Mouse (Mus musculus) C2C12 (cell line): Measurements from ENCODE around the gene Ptprt. TPM values are rescaled to one million over a fixed set of nuclear protein-coding genes. Genes with fewer than 3 reads are reported as not detected.

Source experiments
- H3K27me3 ChIP-seq: one replicate; pipeline ENCODE4 v1.6.1; 2011; ENCODE audit not compliant: control insufficient read depth, insufficient read depth, insufficient read length
- H3K36me3 ChIP-seq: one replicate; pipeline ENCODE4 v1.6.1; 2011; ENCODE audit not compliant: control insufficient read depth, insufficient read depth
- H3K4me3 ChIP-seq: one replicate; pipeline ENCODE4 v1.5.1; 2011; ENCODE audit warnings: mild to moderate bottlenecking, control low read depth; ENCODE audit not compliant: poor library complexity, insufficient read depth, severe bottlenecking
- H3K79me2 ChIP-seq: one replicate; pipeline ENCODE4 v1.6.1; 2011; ENCODE audit not compliant: control insufficient read depth, insufficient read depth
- H3K79me3 ChIP-seq: one replicate; pipeline ENCODE4 v1.6.1; 2011; ENCODE audit warnings: low read depth, control low read depth
- H3ac ChIP-seq: one replicate; pipeline ENCODE3; 2011; ENCODE audit warnings: low read depth; ENCODE audit not compliant: control insufficient read depth, insufficient read length
- CEBPB ChIP-seq: IDR thresholded peaks from one replicate; pipeline ENCODE4 v1.6.1; 2011; ENCODE audit warnings: low read depth, mild to moderate bottlenecking, control low read depth, moderate library complexity
- CTCF ChIP-seq: IDR thresholded peaks from one replicate; pipeline ENCODE4 v1.5.1; 2011; ENCODE audit not compliant: control insufficient read depth, insufficient read depth, insufficient read length
- FOSL1 ChIP-seq: IDR thresholded peaks from one replicate; pipeline ENCODE4 v1.8.0; 2011; ENCODE audit warnings: mild to moderate bottlenecking, low read length; ENCODE audit not compliant: poor library complexity, insufficient read depth, severe bottlenecking
- MAX ChIP-seq: IDR thresholded peaks from one replicate; pipeline ENCODE4 v1.6.1; 2011; ENCODE audit warnings: mild to moderate bottlenecking, control low read depth
- MYOD1 ChIP-seq: IDR thresholded peaks from one replicate; pipeline ENCODE4 v1.6.1; 2011; ENCODE audit warnings: low read depth; ENCODE audit not compliant: control insufficient read depth, insufficient read length
- MYOG ChIP-seq: IDR thresholded peaks from one replicate; pipeline ENCODE4 v1.6.1; 2011; ENCODE audit not compliant: control insufficient read depth, insufficient read length; ENCODE audit errors: extremely low read depth
- USF1 ChIP-seq: IDR thresholded peaks from one replicate; pipeline ENCODE4 v1.6.1; 2011; ENCODE audit warnings: low read depth, mild to moderate bottlenecking, control low read depth, moderate library complexity
- polyA plus RNA-seq: library from polyadenylated mRNA; unstranded; fragments of >200 nt; fragmentation: generic; extraction: Trizol; gene quantifications from one replicate; pipeline ENCODE4 v1.2.1, GENCODE M21; 2012; ENCODE audit warnings: missing spikeins

Gene Ptprt
- polyA plus RNA-seq, 1 experiment: not detected

DNA sequence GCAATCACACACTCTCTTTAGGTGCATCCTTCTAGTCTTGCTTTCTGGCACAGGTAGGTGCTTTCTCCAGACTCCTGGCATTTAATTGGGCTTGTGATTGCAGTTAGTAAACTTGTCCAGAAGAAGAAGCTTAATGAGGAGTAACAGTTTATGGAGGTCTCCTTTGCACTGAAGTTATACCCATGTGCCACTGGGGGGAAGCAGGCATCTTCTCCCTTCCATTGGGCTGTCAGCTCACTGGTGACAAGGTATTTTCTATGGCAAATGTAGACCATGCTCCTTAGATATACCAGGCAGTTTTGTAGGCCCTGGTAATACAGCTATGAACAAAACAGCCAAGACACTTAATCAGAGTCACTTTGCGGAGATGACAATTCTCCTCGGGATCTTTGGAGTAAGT, 366.9 kb downstream of the Ptprt start:
- no peaks in the 10 kb centered on the region for H3K79me2 ChIP-seq
- no peak overlapping the region for H3ac ChIP-seq
- H3K27me3 ChIP-seq: no peaks in the 10 kb centered on the region
- TF ChIP-seq MAX (no peak), MYOG (no peak), CTCF (no peak)
- no peaks in the 10 kb centered on the region for H3K36me3 ChIP-seq
- H3K79me3 ChIP-seq: no peaks in the 10 kb centered on the region
- H3K4me3 ChIP-seq: no peak overlapping the region

DNA sequence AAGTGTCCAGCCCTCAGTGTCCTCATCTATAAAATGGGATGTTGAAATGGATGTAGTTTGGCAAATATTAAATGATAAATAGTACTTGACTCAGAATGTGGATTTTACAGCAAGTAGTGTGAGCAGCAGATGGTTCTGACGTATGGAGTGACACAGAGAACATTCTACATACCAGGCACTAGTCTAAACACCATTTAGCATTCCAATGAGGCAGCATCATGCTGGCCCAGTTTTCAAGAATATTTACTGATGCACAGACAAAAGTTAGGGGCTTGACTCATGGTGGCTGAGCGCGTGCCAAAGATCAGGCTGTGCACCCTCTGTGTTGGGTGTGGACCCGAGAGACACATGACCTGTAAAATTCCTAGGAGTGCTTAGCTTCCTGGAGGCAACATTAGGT, 378.3 kb downstream of the Ptprt start:
- Histone ChIP-seq H3K4me3 (no peak overlapping the region), H3K79me3 (no peaks in the 10 kb centered on the region), H3K79me2 (no peaks in the 10 kb centered on the region), H3K27me3 (no peaks in the 10 kb centered on the region), H3ac (no peak overlapping the region), H3K36me3 (no peaks in the 10 kb centered on the region)
- TF ChIP-seq CTCF: no peak
- no peak for TF ChIP-seq CEBPB
- no peak for TF ChIP-seq FOSL1
- no peak for TF ChIP-seq MYOD1

DNA sequence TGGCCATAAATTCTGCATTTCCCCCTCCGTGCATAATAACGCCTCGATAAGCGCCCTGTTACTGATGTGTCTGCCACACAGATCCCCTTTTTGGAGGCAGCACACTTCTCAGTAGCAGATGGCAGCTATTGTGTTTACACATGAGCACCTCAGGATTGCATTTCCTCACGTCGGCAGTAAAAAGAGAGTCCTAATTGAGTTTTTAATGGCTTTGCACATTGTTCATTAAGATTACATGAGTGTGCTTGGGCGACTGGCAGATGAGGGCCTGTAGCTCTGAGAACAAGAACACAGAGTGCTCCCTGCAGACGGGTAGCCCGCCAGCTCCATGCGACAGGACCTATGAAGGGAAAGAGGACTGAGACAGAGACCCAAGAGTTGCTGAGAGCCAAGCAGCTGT, 378.8 kb downstream of the Ptprt start:
- Histone ChIP-seq H3K27me3 (no peaks in the 10 kb centered on the region), H3K79me3 (no peaks in the 10 kb centered on the region), H3K4me3 (no peak overlapping the region), H3K79me2 (no peaks in the 10 kb centered on the region), H3ac (no peak overlapping the region), H3K36me3 (no peaks in the 10 kb centered on the region)
- TF ChIP-seq FOSL1 (no peak), USF1 (no peak), CEBPB (no peak), MYOG (no peak), MYOD1 (no peak), CTCF (no peak), MAX (no peak)

DNA sequence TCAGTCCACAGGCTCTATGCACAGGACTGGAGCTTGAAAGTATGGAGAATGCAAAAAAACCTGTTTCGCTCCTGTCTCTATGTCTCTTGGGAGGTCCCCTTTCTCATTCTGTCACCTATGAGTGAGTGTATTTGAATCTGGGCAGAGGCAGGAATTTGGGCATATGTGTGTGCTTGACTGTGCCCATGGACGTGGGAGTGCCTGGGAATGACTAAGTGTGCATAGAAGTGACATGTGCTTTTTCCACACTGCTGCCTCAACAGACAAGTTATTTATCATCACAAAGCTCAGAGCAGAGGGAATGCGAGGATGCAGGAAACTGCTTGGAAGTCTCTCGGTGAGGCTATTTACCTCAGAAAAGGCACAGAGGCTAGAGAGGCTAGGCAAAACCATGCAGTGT, 387.1 kb downstream of the Ptprt start:
- Histone ChIP-seq H3ac (no peak overlapping the region), H3K27me3 (no peaks in the 10 kb centered on the region), H3K4me3 (no peak overlapping the region), H3K79me2 (no peaks in the 10 kb centered on the region), H3K36me3 (no peaks in the 10 kb centered on the region), H3K79me3 (no peaks in the 10 kb centered on the region)
- TF ChIP-seq USF1 (no peak), CTCF (no peak), MYOD1 (no peak), MAX (no peak), FOSL1 (no peak), MYOG (no peak), CEBPB (no peak)

DNA sequence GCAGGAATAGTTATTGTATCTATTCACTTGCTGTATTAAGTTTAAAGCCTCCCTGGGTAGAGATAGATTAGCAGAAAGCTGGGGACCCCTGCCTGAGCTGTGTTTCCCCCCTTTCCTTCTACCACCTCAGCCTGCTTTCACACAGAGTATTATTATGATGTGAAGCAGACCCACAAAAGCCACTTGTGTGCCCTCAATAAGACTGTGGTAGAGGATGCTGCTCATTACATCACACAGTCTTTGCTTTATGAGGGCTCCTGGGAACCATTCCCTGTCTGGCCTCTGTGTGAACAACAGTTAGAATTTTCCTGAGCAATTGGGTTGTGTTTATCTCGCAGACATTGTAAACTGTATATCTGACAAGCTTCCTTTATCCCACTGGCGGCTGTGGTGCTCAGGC, 409.7 kb downstream of the Ptprt start:
- no peak overlapping the region for H3ac ChIP-seq
- no peaks in the 10 kb centered on the region for H3K27me3 ChIP-seq
- H3K79me3 ChIP-seq: no peaks in the 10 kb centered on the region
- no peaks in the 10 kb centered on the region for H3K36me3 ChIP-seq
- TF ChIP-seq CTCF (no peak), CEBPB (no peak), MYOG (no peak), FOSL1 (no peak), USF1 (no peak), MYOD1 (no peak), MAX (no peak)
- no peaks in the 10 kb centered on the region for H3K79me2 ChIP-seq
- H3K4me3 ChIP-seq: no peak overlapping the region

DNA sequence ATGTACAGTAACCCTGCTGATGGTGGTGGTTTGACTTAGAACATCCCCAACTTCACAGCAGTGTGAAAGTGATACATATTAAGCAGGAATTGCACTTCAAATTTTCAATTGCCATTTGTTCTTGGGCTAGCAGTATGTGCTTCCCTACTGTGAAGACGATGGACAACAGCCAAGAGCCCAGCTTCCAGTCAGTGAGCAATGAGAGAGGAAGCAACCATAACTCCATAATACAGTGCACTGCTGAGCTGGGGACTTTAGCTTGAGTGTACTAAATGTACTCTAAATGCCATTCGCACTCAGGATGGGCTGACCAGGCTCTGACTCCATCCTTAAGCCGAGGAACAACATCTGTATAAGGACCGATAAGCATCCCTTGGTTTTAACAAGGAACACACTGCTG, 412.7 kb downstream of the Ptprt start:
- H3K4me3 ChIP-seq: no peak overlapping the region
- no peaks in the 10 kb centered on the region for H3K27me3 ChIP-seq
- H3K36me3 ChIP-seq: no peaks in the 10 kb centered on the region
- no peaks in the 10 kb centered on the region for H3K79me3 ChIP-seq
- TF ChIP-seq CTCF: no peak
- TF ChIP-seq FOSL1: no peak
- no peak for TF ChIP-seq MYOD1
- no peak for TF ChIP-seq MYOG
- TF ChIP-seq USF1: no peak
- no peak for TF ChIP-seq MAX
- TF ChIP-seq CEBPB: no peak
- H3K79me2 ChIP-seq: no peaks in the 10 kb centered on the region
- no peak overlapping the region for H3ac ChIP-seq
